Mouse (Mus musculus) neutrophil, adult 83 days (primary cell): ENCODE data around the gene Bcl3. TPM values are rescaled to one million over a fixed set of nuclear protein-coding genes. Genes with fewer than 3 reads are reported as not detected.

Experiments
- total RNA-seq, 2 experiments: library from RNA; stranded (reverse); gene quantifications; one replicate each; pipeline ENCODE4 v1.2.4; 2023

The Bcl3 gene
- 10 to 100 TPM; 19.6 to 41.8 TPM for total RNA-seq

DNA sequence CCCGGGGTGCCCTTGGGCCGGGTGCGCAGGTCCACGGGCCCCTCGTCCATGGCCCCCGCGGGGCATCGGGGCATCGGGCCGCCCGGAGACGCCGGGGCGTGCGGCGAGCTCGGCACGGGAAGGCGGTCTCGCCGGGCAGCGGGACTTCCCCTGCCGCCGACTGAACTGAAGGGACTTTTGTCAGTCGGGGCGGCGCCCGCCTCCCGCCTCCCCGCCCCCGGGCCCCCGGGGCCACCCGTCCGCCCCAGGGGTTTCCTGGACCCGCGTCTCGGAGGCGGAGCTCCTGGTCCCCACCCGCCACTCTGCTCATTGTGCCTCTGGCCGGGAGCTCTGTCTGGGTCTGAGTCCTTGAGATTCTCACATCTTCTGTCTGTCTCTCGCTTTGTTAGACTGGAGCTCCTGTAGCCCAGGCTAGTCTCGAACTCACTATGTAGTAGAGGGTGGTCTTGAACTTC lies at the start of gene Bcl3:
Gene Bcl3, minus strand, starts transcription at position 167 of the 455 bp plus-strand sequence.

DNA sequence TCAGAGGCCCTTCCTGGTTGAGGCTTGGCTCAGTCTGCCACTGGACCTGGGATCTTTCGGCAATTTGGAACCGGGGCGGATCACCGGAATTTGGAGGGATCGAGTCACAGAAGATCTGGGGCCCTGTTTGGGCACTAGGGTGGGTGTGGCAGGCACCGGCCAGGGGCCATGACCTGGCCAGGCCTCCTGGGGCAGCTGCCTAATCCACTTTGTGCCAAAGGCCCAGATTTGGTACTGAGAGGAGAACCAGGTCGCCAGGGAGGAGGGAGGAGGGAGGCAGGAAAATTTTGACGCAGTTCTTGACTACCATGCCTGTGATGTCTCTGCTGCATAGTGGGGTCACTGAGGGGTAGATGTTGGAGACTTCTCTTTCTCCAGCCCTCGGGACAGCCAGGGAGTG lies 38.6 kb upstream of the Bcl3 start, which contains the start of gene Ceacam16:
Gene Ceacam16, minus strand, starts transcription at position 101 of the 400 bp plus-strand sequence.

DNA sequence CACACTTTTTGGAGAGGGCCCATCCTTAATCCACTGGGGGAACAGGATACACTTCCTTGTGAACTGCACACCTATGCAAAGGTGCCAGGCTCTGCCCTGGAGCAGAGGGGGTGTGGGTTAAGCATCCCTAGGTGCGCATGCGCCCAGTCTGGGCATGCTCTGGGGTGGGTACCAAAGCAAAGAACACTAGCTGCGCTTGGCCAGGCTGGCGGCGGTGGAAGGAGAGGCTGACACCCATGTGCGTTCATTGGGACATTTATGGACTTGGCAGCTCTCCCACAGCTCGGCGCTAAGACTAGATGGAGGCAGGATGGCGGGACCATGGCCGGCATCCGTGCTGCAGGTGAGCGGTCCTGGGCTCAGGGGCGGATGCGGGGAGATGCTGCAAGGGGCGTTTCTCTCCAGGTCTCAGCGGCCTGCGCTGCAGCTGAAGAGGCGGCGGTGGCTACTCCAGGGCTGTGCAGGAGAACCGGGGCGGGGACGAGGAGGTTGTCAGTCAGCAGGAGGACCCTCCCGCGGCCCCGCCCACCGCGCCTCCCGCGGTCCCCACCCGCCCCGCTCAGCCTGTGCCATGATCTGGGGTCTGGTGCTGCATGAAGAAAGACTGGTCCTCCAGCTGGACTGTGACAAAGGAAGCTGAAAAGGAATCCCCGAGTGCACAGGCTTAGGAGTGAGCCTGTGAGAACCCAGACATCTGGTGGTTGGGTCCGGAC lies 29.4 kb upstream of the Bcl3 start, which contains the start of gene Gm19345:
Gene Gm19345, plus strand, starts transcription at position 146 of the 713 bp plus-strand sequence.

DNA sequence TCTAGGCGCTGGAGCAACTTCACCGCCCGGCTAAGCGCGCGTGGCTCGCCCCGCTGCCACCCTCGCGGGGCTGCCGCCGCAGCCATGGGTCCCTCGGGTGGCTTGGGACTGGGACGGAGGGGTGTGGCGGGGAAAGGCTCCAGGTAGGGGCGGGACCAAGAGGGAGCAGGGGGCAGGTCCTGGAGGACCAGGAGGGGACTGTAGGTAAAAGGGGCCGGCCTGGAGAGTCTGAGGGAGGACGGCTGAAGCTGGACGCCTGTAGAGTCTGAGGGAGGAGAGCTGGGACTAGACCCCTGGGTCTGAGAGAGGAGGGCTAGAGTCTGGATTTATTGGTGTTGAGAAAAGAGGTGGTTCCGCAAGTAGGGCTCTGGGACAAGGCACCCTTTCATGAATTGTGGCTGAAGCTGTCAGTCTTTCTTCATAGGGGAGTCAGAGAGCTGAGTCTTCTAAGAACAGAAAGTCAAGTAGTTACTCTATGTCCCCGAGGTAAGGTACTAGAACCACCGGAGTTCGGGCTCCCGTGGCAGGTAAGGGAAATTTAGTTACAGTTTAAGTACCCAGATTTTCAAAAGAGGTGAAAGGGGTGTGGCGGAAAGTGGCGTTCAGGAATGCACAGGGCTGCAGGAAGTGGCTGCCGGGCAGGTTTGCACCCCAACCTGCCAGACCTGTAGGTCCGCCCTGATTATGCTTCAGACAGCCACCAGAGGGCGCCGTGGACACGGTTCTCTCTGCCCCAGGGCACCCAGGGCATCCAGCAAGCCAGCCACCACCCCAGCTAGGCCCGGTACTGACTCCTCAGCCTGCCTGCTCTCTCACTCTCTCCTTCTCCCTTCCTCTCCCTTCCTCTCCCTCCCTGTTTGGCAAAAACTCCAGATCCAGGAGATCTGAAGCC lies 25.6 kb downstream of the Bcl3 start, which contains the start of gene Cblc:
Gene Cblc, minus strand, starts transcription at position 113 of the 892 bp plus-strand sequence.

DNA sequence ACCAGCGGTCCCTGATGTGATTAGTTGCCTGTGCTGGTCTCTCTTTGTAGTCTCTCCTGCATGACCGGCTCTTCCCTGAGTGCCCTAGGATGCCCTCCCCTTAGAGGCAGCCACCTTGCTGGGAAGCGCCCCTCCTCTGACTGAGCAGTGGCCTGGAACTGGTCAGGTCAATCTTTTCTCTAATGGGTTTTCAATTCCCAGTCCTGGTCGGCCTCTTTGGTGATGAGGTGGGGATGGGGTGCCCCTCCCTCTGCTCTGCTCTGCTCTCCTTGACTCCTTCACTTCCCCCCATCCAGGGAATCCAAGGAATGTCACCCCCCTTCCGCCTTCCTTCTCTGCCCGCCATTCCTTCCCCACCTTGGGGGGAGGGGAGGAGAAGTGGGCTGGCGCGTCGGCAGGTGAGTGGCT lies 51.6 kb downstream of the Bcl3 start, which contains the start of gene Bcam:
Gene Bcam, minus strand, starts transcription at position 33 of the 408 bp plus-strand sequence.

Other genes starting within 250 kb of the Bcl3 start
- gene Zfp296, start 245.5 kb downstream of the Bcl3 start, total RNA-seq = 1 to 10 TPM; 3.0 to 3.5 TPM
- gene Gemin7, start 245.2 kb downstream of the Bcl3 start, total RNA-seq = 10 to 100 TPM; 53.1 to 56.2 TPM
- 10 to 100 TPM; 51.8 to 52.1 TPM for gene Clasrp, start 218.3 kb downstream of the Bcl3 start, total RNA-seq
- gene Relb, start 193.3 kb downstream of the Bcl3 start, total RNA-seq = 10 to 100 TPM; 13.5 to 14.1 TPM
- 10 to 100 TPM; 57.6 to 60.6 TPM for gene Clptm1, start 157.7 kb downstream of the Bcl3 start, total RNA-seq
- gene Apoc2, start 144.8 kb downstream of the Bcl3 start, total RNA-seq = 10 to 100 TPM; 52.2 to 56.0 TPM
- not detected for gene Gm44805, start 141.3 kb downstream of the Bcl3 start, total RNA-seq
- not detected for gene Apoc4, start 141.3 kb downstream of the Bcl3 start, total RNA-seq
- gene Apoc1, start 130.1 kb downstream of the Bcl3 start, total RNA-seq = 1 to 10 TPM; 3.8 to 5.7 TPM
- 10 to 100 TPM; 95.8 to 99.6 TPM for gene Apoe, start 123.6 kb downstream of the Bcl3 start, total RNA-seq
- 10 to 100 TPM; 28.6 to 35.3 TPM for gene Tomm40, start 107.3 kb downstream of the Bcl3 start, total RNA-seq
- gene Nectin2, start 72.3 kb downstream of the Bcl3 start, total RNA-seq = under 1 TPM; 0.38 to 0.55 TPM
- not detected for gene Bcam, start 51.8 kb downstream of the Bcl3 start, total RNA-seq
- not detected for gene Cblc, start 26.0 kb downstream of the Bcl3 start, total RNA-seq
- not detected for gene Gm19345, start 29.2 kb upstream of the Bcl3 start, total RNA-seq
- gene Ceacam16, start 38.5 kb upstream of the Bcl3 start, total RNA-seq = 1 to 10 TPM; 1.3 to 1.7 TPM
- gene Ceacam19, start 65.2 kb upstream of the Bcl3 start, total RNA-seq = under 1 TPM; 0.68 TPM
- 1 to 10 TPM; 4.1 to 5.1 TPM for gene Pvr, start 98.4 kb upstream of the Bcl3 start, total RNA-seq
- gene Igsf23, start 128.0 kb upstream of the Bcl3 start, total RNA-seq = not detected
- gene Ceacam20, start 142.6 kb upstream of the Bcl3 start, total RNA-seq = not detected
- not detected for gene Nlrp9b, start 168.7 kb upstream of the Bcl3 start, total RNA-seq